Mouse (Mus musculus) lung, embryonic 14.5 days (tissue): ENCODE data around the gene Gng3. TPM values are rescaled to one million over a fixed set of nuclear protein-coding genes. Genes with fewer than 3 reads are reported as not detected.

Experiments
- ATAC-seq: fragments of 200-750 bp; cut with Nextera tagmentation; 2 replicates; pipeline ENCODE4 v1.8.0; 2017; ENCODE audit warnings: mild to moderate bottlenecking, moderate TSS enrichment, moderate library complexity; ENCODE audit not compliant: insufficient read depth
- DNase-seq: peaks from one replicate; pipeline ENCODE4 v3.0.0-alpha.2; 2015
- H3K27ac ChIP-seq: fragments of 300-500 bp; sonication (generic); 2 replicates; pipeline ENCODE4 v1.5.1; 2014; ENCODE audit warnings: low read depth, mild to moderate bottlenecking, moderate library complexity
- H3K27me3 ChIP-seq: fragments of 300-500 bp; sonication (generic); 2 replicates; pipeline ENCODE4 v1.6.1; 2014; ENCODE audit warnings: low read length, control low read depth; ENCODE audit not compliant: insufficient read depth
- H3K36me3 ChIP-seq: fragments of 300-500 bp; sonication (generic); 2 replicates; pipeline ENCODE4 v1.6.1; 2014; ENCODE audit warnings: control low read depth; ENCODE audit not compliant: insufficient read depth
- H3K4me1 ChIP-seq: fragments of 300-500 bp; sonication (generic); 2 replicates; pipeline ENCODE4 v1.6.1; 2014; ENCODE audit warnings: antibody characterized with exemption, control low read depth; ENCODE audit not compliant: insufficient read depth
- H3K4me2 ChIP-seq: fragments of 300-500 bp; sonication (generic); 2 replicates; pipeline ENCODE4 v1.6.1; 2014; ENCODE audit warnings: mild to moderate bottlenecking
- H3K4me3 ChIP-seq: fragments of 300-500 bp; sonication (generic); 2 replicates; pipeline ENCODE4 v1.5.1; 2014; ENCODE audit warnings: low read depth, low read length
- H3K9ac ChIP-seq: fragments of 300-500 bp; sonication (generic); 2 replicates; pipeline ENCODE4 v1.6.1; 2014
- H3K9me3 ChIP-seq: fragments of 300-500 bp; sonication (generic); 2 replicates; pipeline ENCODE4 v1.6.1; 2016; ENCODE audit warnings: low read depth, low read length, control low read depth
- CTCF ChIP-seq: IDR thresholded peaks from 2 replicates; pipeline ENCODE4 v1.5.1; 2016; ENCODE audit warnings: antibody characterized with exemption, low read depth
- WGBS: fragments of 180-500 bp; shearing (Covaris S2); extraction: QIAGEN DNeasy Blood & Tissue Kit; methylation state at CpG from one replicate; pipeline ENCODE4 v1.1.7; 2014; 5-methylcytosine and 5-hydroxymethylcytosine counted together
- microRNA-seq: library from miRNA; unstranded; fragments of <30 nt; microRNA quantifications from one replicate; pipeline ENCODE4, GENCODE M21; 2016; ENCODE audit warnings: borderline number of aligned reads
- polyA plus RNA-seq: library from polyadenylated mRNA; unstranded; fragments of >200 nt; fragmentation: Nextera tagmentation; extraction: Ambion mirVana; gene quantifications from 2 replicates; pipeline ENCODE4 v1.2.1, GENCODE M21; 2014

The Gng3 gene
- polyA plus RNA-seq, 1 experiment from 2014 or later, result 2.1 TPM

- TF ChIP-seq CTCF, result no peak
- peaks cover 21% of the 10 kb centered on the region for H3K36me3 ChIP-seq
- no peak overlapping the region for H3K27ac ChIP-seq
- DNase-seq, result no peak
- H3K9ac ChIP-seq, result no peak overlapping the region
- H3K4me1 ChIP-seq, result peaks cover 3% of the 10 kb centered on the region; the same call in 1 of the 2 replicates
- H3K4me2 ChIP-seq, result no peak overlapping the region
- ATAC-seq, result no peak
- no peak overlapping the region for H3K4me3 ChIP-seq
- H3K27me3 ChIP-seq, result no peaks in the 10 kb centered on the region
- no peaks in the 10 kb centered on the region for H3K9me3 ChIP-seq
- 51% methylated on average over 1 of the region's 1 CpGs for WGBS
Observed at GRCm38 (mm10) chr19:8789171-8789570, 49.8 kb downstream of the Gng3 start.

- Histone ChIP-seq H3K4me3 (no peak overlapping the region), H3K9me3 (no peaks in the 10 kb centered on the region), H3K27me3 (no peaks in the 10 kb centered on the region), H3K27ac (no peak overlapping the region), H3K4me2 (no peak overlapping the region), H3K4me1 (peaks cover 3% of the 10 kb centered on the region; the same call in 1 of the 2 replicates), H3K36me3 (peaks cover 18% of the 10 kb centered on the region), H3K9ac (no peak overlapping the region)
- TF ChIP-seq CTCF, result no peak
- peak; percentile 21 for DNase-seq
- WGBS, result 22% methylated on average over 3 of the region's 3 CpGs
- ATAC-seq, result no peak
Observed at GRCm38 (mm10) chr19:8788521-8788920, 50.5 kb downstream of the Gng3 start.

Small RNA genes within 50 kb of the gene (microRNA-seq; reads per million reads assigned to microRNA genes)
- gene Mir5136, result not detected

Other genes starting within 250 kb of the Gng3 start
- gene Slc22a8, start 247.9 kb downstream of the Gng3 start, polyA plus RNA-seq, result not detected in 2 replicates
- not detected in 2 replicates for gene Slc22a6, start 221.2 kb downstream of the Gng3 start, polyA plus RNA-seq
- 0.05 and 0.08 TPM in 2 replicates for gene Chrm1, start 175.4 kb downstream of the Gng3 start, polyA plus RNA-seq
- gene Slc3a2, start 115.8 kb downstream of the Gng3 start, polyA plus RNA-seq, result 85.0 and 89.1 TPM in 2 replicates
- gene Wdr74, start 103.4 kb downstream of the Gng3 start, polyA plus RNA-seq, result 83.4 and 88.0 TPM in 2 replicates
- gene 1700092M07Rik, start 98.5 kb downstream of the Gng3 start, polyA plus RNA-seq, result 1.2 and 2.3 TPM in 2 replicates
- gene Stx5a, start 97.8 kb downstream of the Gng3 start, polyA plus RNA-seq, result 122 and 126 TPM in 2 replicates
- gene Nxf1, start 82.1 kb downstream of the Gng3 start, polyA plus RNA-seq, result 195 and 197 TPM in 2 replicates
- gene Tmem223, start 68.2 kb downstream of the Gng3 start, polyA plus RNA-seq, result 166 and 207 TPM in 2 replicates
- 67.7 and 72.3 TPM in 2 replicates for gene Tmem179b, start 64.7 kb downstream of the Gng3 start, polyA plus RNA-seq
- 21.5 and 24.7 TPM in 2 replicates for gene Taf6l, start 52.8 kb downstream of the Gng3 start, polyA plus RNA-seq
- 162 and 163 TPM in 2 replicates for gene Polr2g, start 40.6 kb downstream of the Gng3 start, polyA plus RNA-seq
- gene Zbtb3, start 36.6 kb downstream of the Gng3 start, polyA plus RNA-seq, result 6.1 and 6.6 TPM in 2 replicates
- gene Ttc9c, start 19.9 kb downstream of the Gng3 start, polyA plus RNA-seq, result 53.7 and 55.7 TPM in 2 replicates
- 7.9 and 8.3 TPM in 2 replicates for gene Hnrnpul2, start 19.2 kb downstream of the Gng3 start, polyA plus RNA-seq
- gene AC129217.1, start 9.4 kb downstream of the Gng3 start, polyA plus RNA-seq, result not detected in 2 replicates
- gene Bscl2, start 1.7 kb downstream of the Gng3 start, polyA plus RNA-seq, result 38.4 and 42.5 TPM in 2 replicates
- gene Lrrn4cl, start 11.6 kb upstream of the Gng3 start, polyA plus RNA-seq, result 0.83 and 0.96 TPM in 2 replicates
- 149 and 152 TPM in 2 replicates for gene Ubxn1, start 32.3 kb upstream of the Gng3 start, polyA plus RNA-seq
- 51.9 and 53.9 TPM in 2 replicates for gene Uqcc3, start 41.7 kb upstream of the Gng3 start, polyA plus RNA-seq
- gene Lbhd1, start 44.5 kb upstream of the Gng3 start, polyA plus RNA-seq, result 72.1 and 78.8 TPM in 2 replicates
- gene Gm49403, start 44.7 kb upstream of the Gng3 start, polyA plus RNA-seq, result not detected in 2 replicates
- 92.0 and 93.3 TPM in 2 replicates for gene 1810009A15Rik, start 49.7 kb upstream of the Gng3 start, polyA plus RNA-seq
- 0.37 TPM in 1 of 2 replicates, not detected in the other for gene Gm49416, start 49.7 kb upstream of the Gng3 start, polyA plus RNA-seq
- 43.1 and 46.5 TPM in 2 replicates for gene Ints5, start 53.8 kb upstream of the Gng3 start, polyA plus RNA-seq
- 112 and 121 TPM in 2 replicates for gene Ganab, start 58.9 kb upstream of the Gng3 start, polyA plus RNA-seq
- 34.5 and 37.8 TPM in 2 replicates for gene B3gat3, start 81.2 kb upstream of the Gng3 start, polyA plus RNA-seq
- gene Rom1, start 90.2 kb upstream of the Gng3 start, polyA plus RNA-seq, result 0.73 and 1.3 TPM in 2 replicates
- gene Eml3, start 90.4 kb upstream of the Gng3 start, polyA plus RNA-seq, result 19.0 and 19.5 TPM in 2 replicates
- 44.0 and 52.1 TPM in 2 replicates for gene Mta2, start 102.7 kb upstream of the Gng3 start, polyA plus RNA-seq
- gene Tut1, start 114.7 kb upstream of the Gng3 start, polyA plus RNA-seq, result 27.4 and 28.4 TPM in 2 replicates
- gene Eef1g, start 127.8 kb upstream of the Gng3 start, polyA plus RNA-seq, result 480 and 516 TPM in 2 replicates
- gene Ahnak, start 150.1 kb upstream of the Gng3 start, polyA plus RNA-seq, result 14.9 and 15.8 TPM in 2 replicates
- not detected in 2 replicates for gene Scgb1a1, start 248.8 kb upstream of the Gng3 start, polyA plus RNA-seq